Mouse (Mus musculus) adrenal gland, postnatal 14 days (tissue): ENCODE results near the gene Grpel1. TPM values are rescaled to one million over a fixed set of nuclear protein-coding genes. Genes with fewer than 3 reads are reported as not detected.

Experiments used
- DNase-seq: peaks from one replicate; pipeline ENCODE4 v3.0.0; 2021; ENCODE audit warnings: mixed read lengths
- total RNA-seq: library from RNA; stranded (reverse); gene quantifications from 2 replicates; pipeline ENCODE4 v1.2.3, GENCODE M21; 2021

Grpel1 gene
- total RNA-seq, 1 experiment from 2014 or later: 93.6 TPM

GRCm38 (mm10) chr5:36515126-36515525, 50.3 kb downstream of the Grpel1 start:
- no peak for DNase-seq

DNA sequence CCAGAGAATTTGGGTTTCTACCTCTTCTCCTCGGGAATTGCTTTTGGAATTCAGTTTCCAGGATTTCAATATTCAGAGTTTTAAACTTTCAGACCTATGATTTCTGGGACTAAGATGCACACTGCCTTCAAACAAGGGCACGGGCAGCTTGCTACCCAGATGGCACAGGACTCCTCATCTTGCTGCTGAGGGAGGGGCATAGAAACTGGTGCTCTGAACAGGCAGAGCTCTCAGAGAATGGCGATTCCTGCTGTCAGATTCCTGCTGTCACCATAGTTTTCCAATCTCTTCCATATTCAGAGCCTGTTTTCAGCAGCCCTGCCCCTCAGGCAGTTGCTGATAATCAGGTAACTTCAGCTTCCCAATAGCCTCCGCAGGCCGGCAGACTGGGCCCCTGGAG, 50.8 kb downstream of the Grpel1 start:
- no peak for DNase-seq

GRCm38 (mm10) chr5:36517596-36517995, 52.8 kb downstream of the Grpel1 start:
- DNase-seq: no peak

DNA sequence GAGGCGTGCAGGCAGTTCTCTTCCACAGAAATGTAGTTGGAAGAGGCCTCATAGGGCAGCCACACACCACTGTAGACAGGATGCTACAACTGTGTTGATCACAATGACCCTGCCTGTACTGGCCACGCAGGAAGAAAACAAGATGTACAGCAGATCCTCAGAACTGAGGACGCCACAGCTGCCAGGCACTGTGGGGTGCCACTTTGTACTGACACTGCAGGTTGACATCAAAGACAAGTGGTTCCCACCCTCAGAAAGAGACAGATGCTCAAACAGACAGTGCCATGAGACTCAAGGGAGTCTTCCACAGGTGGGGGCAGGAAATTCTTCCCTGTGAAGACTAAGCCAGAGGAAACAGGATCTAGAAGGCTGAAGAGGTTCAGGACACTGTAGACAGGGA, 55.0 kb downstream of the Grpel1 start:
- DNase-seq: no peak

- DNase-seq: no peak
Measured at GRCm38 (mm10) chr5:36522782-36523181, 58.0 kb downstream of the Grpel1 start.

DNA sequence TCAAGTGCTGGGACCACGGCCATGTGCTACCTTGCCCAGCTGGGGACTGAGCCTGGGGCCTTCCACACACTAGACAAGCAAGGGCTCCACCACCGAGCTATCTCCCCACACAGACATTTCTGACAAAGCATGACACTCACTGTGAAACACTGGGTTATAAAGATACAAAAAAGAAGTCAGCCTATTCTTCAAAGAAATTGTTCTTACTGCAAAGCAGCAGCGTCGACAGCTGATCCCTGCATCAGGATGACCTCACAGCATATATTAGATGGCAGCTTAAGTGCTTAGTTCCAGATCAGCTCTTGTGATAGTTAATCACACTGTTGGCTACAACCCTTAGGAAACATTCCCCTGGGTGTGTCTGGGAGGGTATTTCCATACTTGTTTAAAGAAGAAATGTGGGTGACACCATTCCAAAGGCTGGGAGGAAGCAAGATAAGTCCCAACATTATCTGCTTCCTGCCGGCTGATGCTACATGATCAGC, 58.5 kb downstream of the Grpel1 start:
- DNase-seq: no peak

Other genes with a start within 250 kb of the Grpel1 start
- 10.1 and 10.3 TPM in 2 replicates for gene Sorcs2, start 66.9 kb upstream of the Grpel1 start, total RNA-seq
- gene Tada2b, start 19.3 kb downstream of the Grpel1 start, total RNA-seq: 36.4 and 37.6 TPM in 2 replicates
- 0.49 and 0.52 TPM in 2 replicates for gene Ccdc96, start 19.6 kb downstream of the Grpel1 start, total RNA-seq
- gene Tbc1d14, start 128.3 kb downstream of the Grpel1 start, total RNA-seq: 31.9 and 32.4 TPM in 2 replicates
- gene D5Ertd579e, start 231.0 kb downstream of the Grpel1 start, total RNA-seq: 60.2 and 61.5 TPM in 2 replicates